Mouse (Mus musculus): ENCODE measurements around the gene Slc30a7. TPM values are rescaled to one million over a fixed set of nuclear protein-coding genes. Genes with fewer than 3 reads are reported as not detected.

Slc30a7 gene
- total RNA-seq (2023) = 36.5 TPM

GRCm38 (mm10) chr3:116006978-116007940 is at the start of gene Slc30a7, which contains the start of gene Extl2:
TSS of gene Slc30a7 (minus strand) at chr3:116007406.
TSS of gene Extl2 (plus strand) at chr3:116007462.

Other genes starting within 250 kb of the Slc30a7 start
- 69.8 TPM for gene Dph5, start 119.6 kb downstream of the Slc30a7 start, total RNA-seq (2023)
- 5.1 TPM for gene Extl2, start 56 bp upstream of the Slc30a7 start, total RNA-seq (2023)
- gene Vcam1, start 122.3 kb upstream of the Slc30a7 start, total RNA-seq (2023) = 14.8 TPM
- not detected for gene Gpr88, start 246.1 kb upstream of the Slc30a7 start, total RNA-seq (2023)

Data from CD4-positive naive resting alpha-beta T cell, adult 76 days (primary cell).